Mouse (Mus musculus): ENCODE data around the gene S1pr4.

GRCm38 (mm10) chr10:81524051-81524605 is 24.2 kb upstream of the S1pr4 start, which contains the start of gene Gna15:
- TF ChIP-seq CTCF (conservative IDR thresholded peaks at IDR 0.05; ENCODE audit: low read length) (no peak), POU5F1 (IDR thresholded peaks at IDR 0.05; ENCODE audit: borderline replicate concordance, low read length) (no peak)

All from E14TG2a.4 (cell line).